Mouse (Mus musculus): ENCODE measurements around the gene Fbln2. TPM values are rescaled to one million over a fixed set of nuclear protein-coding genes. Genes with fewer than 3 reads are reported as not detected.

Gene Fbln2
- polyA plus RNA-seq, 1 experiment from 2014 or later, result 78.7 TPM

- DNase-seq (ENCODE audit: low spot score) (peak; percentile 86), ATAC-seq (ENCODE audit: insufficient number of reproducible peaks, low FRiP score, low TSS enrichment, low read depth) (peak; percentile 84)
- WGBS, result 12% methylated on average over 8 of the region's 8 CpGs
- Histone ChIP-seq H3K9ac (ENCODE audit: low read length) (peak overlapping the region; percentile 1; the same call in 1 of the 2 replicates), H3K4me2 (ENCODE audit: low read depth, severe bottlenecking) (no peak overlapping the region), H3K9me3 (ENCODE audit: control insufficient read depth, low read length) (no peaks in the 10 kb centered on the region), H3K27ac (replicated peaks; ENCODE audit: low read depth, low read length) (peak overlapping the region; percentile 94), H3K4me1 (ENCODE audit: control insufficient read depth, insufficient read depth, low read length) (peaks cover 35% of the 10 kb centered on the region), H3K4me3 (ENCODE audit: low read depth, low read length) (no peak overlapping the region), H3K36me3 (ENCODE audit: control insufficient read depth, insufficient read depth, low read length) (no peaks in the 10 kb centered on the region), H3K27me3 (ENCODE audit: control insufficient read depth, insufficient read depth, low read length) (no peaks in the 10 kb centered on the region)
Observed at GRCm38 (mm10) chr6:91200429-91201188, 11.6 kb upstream of the Fbln2 start.

GRCm38 (mm10) chr6:91201881-91202341 is 10.3 kb upstream of the Fbln2 start:
- 80% methylated on average over 8 of the region's 8 CpGs for WGBS
- no peak overlapping the region for H3K4me3 ChIP-seq (ENCODE audit: low read depth, low read length)
- H3K36me3 ChIP-seq (ENCODE audit: control insufficient read depth, insufficient read depth, low read length), result no peaks in the 10 kb centered on the region
- H3K27me3 ChIP-seq (ENCODE audit: control insufficient read depth, insufficient read depth, low read length), result no peaks in the 10 kb centered on the region
- no peak for ATAC-seq (ENCODE audit: insufficient number of reproducible peaks, low FRiP score, low TSS enrichment, low read depth)
- H3K4me1 ChIP-seq (ENCODE audit: control insufficient read depth, insufficient read depth, low read length), result peaks cover 35% of the 10 kb centered on the region
- H3K9ac ChIP-seq (ENCODE audit: low read length), result peak overlapping the region; percentile 34; the same call in 1 of the 2 replicates
- no peaks in the 10 kb centered on the region for H3K9me3 ChIP-seq (ENCODE audit: control insufficient read depth, low read length)
- peak overlapping the region; percentile 94; the same call in 1 of the 2 replicates for H3K27ac ChIP-seq (replicated peaks; ENCODE audit: low read depth, low read length)
- DNase-seq (ENCODE audit: low spot score), result no peak
- H3K4me2 ChIP-seq (ENCODE audit: low read depth, severe bottlenecking), result no peak overlapping the region

- Histone ChIP-seq H3K27ac (replicated peaks; ENCODE audit: low read depth, low read length) (no peak overlapping the region), H3K4me2 (ENCODE audit: low read depth, severe bottlenecking) (no peak overlapping the region), H3K4me3 (ENCODE audit: low read depth, low read length) (no peak overlapping the region), H3K27me3 (ENCODE audit: control insufficient read depth, insufficient read depth, low read length) (no peaks in the 10 kb centered on the region), H3K4me1 (ENCODE audit: control insufficient read depth, insufficient read depth, low read length) (peaks cover 35% of the 10 kb centered on the region), H3K36me3 (ENCODE audit: control insufficient read depth, insufficient read depth, low read length) (no peaks in the 10 kb centered on the region), H3K9ac (ENCODE audit: low read length) (no peak overlapping the region), H3K9me3 (ENCODE audit: control insufficient read depth, low read length) (no peaks in the 10 kb centered on the region)
- ATAC-seq (ENCODE audit: insufficient number of reproducible peaks, low FRiP score, low TSS enrichment, low read depth) (no peak), DNase-seq (ENCODE audit: low spot score) (no peak)
- 74% methylated on average over 4 of the region's 4 CpGs for WGBS
Observed at GRCm38 (mm10) chr6:91202571-91202970, 9.7 kb upstream of the Fbln2 start.

- Histone ChIP-seq H3K4me1 (ENCODE audit: control insufficient read depth, insufficient read depth, low read length) (peaks cover 35% of the 10 kb centered on the region), H3K4me2 (ENCODE audit: low read depth, severe bottlenecking) (no peak overlapping the region), H3K27ac (replicated peaks; ENCODE audit: low read depth, low read length) (no peak overlapping the region), H3K9me3 (ENCODE audit: control insufficient read depth, low read length) (no peaks in the 10 kb centered on the region), H3K27me3 (ENCODE audit: control insufficient read depth, insufficient read depth, low read length) (no peaks in the 10 kb centered on the region), H3K4me3 (ENCODE audit: low read depth, low read length) (no peak overlapping the region), H3K36me3 (ENCODE audit: control insufficient read depth, insufficient read depth, low read length) (no peaks in the 10 kb centered on the region), H3K9ac (ENCODE audit: low read length) (no peak overlapping the region)
- 81% methylated on average over 3 of the region's 3 CpGs for WGBS
- ATAC-seq (ENCODE audit: insufficient number of reproducible peaks, low FRiP score, low TSS enrichment, low read depth) (no peak), DNase-seq (ENCODE audit: low spot score) (no peak)
Observed at GRCm38 (mm10) chr6:91205346-91205745, 6.9 kb upstream of the Fbln2 start.

DNA sequence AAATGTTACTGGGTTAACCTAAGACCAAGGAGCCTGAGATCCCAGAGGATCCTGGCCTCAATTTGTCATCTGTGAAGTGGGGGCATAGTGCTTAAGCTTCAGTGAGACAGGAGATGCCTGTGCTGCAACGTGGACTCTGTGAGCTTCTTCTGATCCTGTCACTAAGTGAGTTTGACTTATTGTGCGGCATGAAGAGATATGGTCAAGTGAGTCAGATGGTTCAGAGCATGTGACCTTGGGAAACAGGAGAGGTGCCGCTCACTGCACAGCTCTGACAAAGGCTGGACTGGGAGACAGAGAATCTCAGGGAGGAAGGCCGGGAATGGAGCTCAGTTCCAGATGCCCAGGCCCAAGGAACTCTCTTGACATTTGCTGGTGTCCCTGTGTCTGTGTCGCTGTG is 6.5 kb upstream of the Fbln2 start:
- DNase-seq (ENCODE audit: low spot score), result no peak
- 77% methylated on average over 5 of the region's 5 CpGs for WGBS
- Histone ChIP-seq H3K9me3 (ENCODE audit: control insufficient read depth, low read length) (no peaks in the 10 kb centered on the region), H3K27me3 (ENCODE audit: control insufficient read depth, insufficient read depth, low read length) (no peaks in the 10 kb centered on the region), H3K4me2 (ENCODE audit: low read depth, severe bottlenecking) (no peak overlapping the region), H3K4me3 (ENCODE audit: low read depth, low read length) (no peak overlapping the region), H3K9ac (ENCODE audit: low read length) (no peak overlapping the region), H3K36me3 (ENCODE audit: control insufficient read depth, insufficient read depth, low read length) (no peaks in the 10 kb centered on the region), H3K27ac (replicated peaks; ENCODE audit: low read depth, low read length) (no peak overlapping the region), H3K4me1 (ENCODE audit: control insufficient read depth, insufficient read depth, low read length) (peaks cover 35% of the 10 kb centered on the region)
- no peak for ATAC-seq (ENCODE audit: insufficient number of reproducible peaks, low FRiP score, low TSS enrichment, low read depth)

GRCm38 (mm10) chr6:91207491-91207890 is 4.8 kb upstream of the Fbln2 start:
- DNase-seq (ENCODE audit: low spot score) (no peak), ATAC-seq (ENCODE audit: insufficient number of reproducible peaks, low FRiP score, low TSS enrichment, low read depth) (no peak)
- H3K36me3 ChIP-seq (ENCODE audit: control insufficient read depth, insufficient read depth, low read length), result no peaks in the 10 kb centered on the region
- no peak overlapping the region for H3K27ac ChIP-seq (replicated peaks; ENCODE audit: low read depth, low read length)
- no peak overlapping the region for H3K9ac ChIP-seq (ENCODE audit: low read length)
- H3K27me3 ChIP-seq (ENCODE audit: control insufficient read depth, insufficient read depth, low read length), result no peaks in the 10 kb centered on the region
- no peak overlapping the region for H3K4me3 ChIP-seq (ENCODE audit: low read depth, low read length)
- 78% methylated on average over 3 of the region's 3 CpGs for WGBS
- H3K4me2 ChIP-seq (ENCODE audit: low read depth, severe bottlenecking), result no peak overlapping the region
- H3K4me1 ChIP-seq (ENCODE audit: control insufficient read depth, insufficient read depth, low read length), result peaks cover 21% of the 10 kb centered on the region
- H3K9me3 ChIP-seq (ENCODE audit: control insufficient read depth, low read length), result no peaks in the 10 kb centered on the region

GRCm38 (mm10) chr6:91209780-91210179 is 2.5 kb upstream of the Fbln2 start:
- Histone ChIP-seq H3K4me2 (ENCODE audit: low read depth, severe bottlenecking) (no peak overlapping the region), H3K36me3 (ENCODE audit: control insufficient read depth, insufficient read depth, low read length) (no peaks in the 10 kb centered on the region), H3K9ac (ENCODE audit: low read length) (0 out of 2 replicates have a peak overlapping the region, but pooled peaks have one; percentile 23), H3K27me3 (ENCODE audit: control insufficient read depth, insufficient read depth, low read length) (no peaks in the 10 kb centered on the region), H3K9me3 (ENCODE audit: control insufficient read depth, low read length) (no peaks in the 10 kb centered on the region), H3K27ac (replicated peaks; ENCODE audit: low read depth, low read length) (peak overlapping the region; percentile 82), H3K4me3 (ENCODE audit: low read depth, low read length) (no peak overlapping the region), H3K4me1 (ENCODE audit: control insufficient read depth, insufficient read depth, low read length) (peaks cover 32% of the 10 kb centered on the region)
- ATAC-seq (ENCODE audit: insufficient number of reproducible peaks, low FRiP score, low TSS enrichment, low read depth) (peak; percentile 73; the same call in 1 of the 2 replicates), DNase-seq (ENCODE audit: low spot score) (peak; percentile 53)
- 3% methylated on average over 2 of the region's 2 CpGs for WGBS

GRCm38 (mm10) chr6:91210852-91211251 is 1.4 kb upstream of the Fbln2 start:
- Histone ChIP-seq H3K27me3 (ENCODE audit: control insufficient read depth, insufficient read depth, low read length) (no peaks in the 10 kb centered on the region), H3K27ac (replicated peaks; ENCODE audit: low read depth, low read length) (no peak overlapping the region; the same call in 1 of the 2 replicates), H3K36me3 (ENCODE audit: control insufficient read depth, insufficient read depth, low read length) (no peaks in the 10 kb centered on the region), H3K4me2 (ENCODE audit: low read depth, severe bottlenecking) (no peak overlapping the region), H3K9me3 (ENCODE audit: control insufficient read depth, low read length) (no peaks in the 10 kb centered on the region), H3K4me1 (ENCODE audit: control insufficient read depth, insufficient read depth, low read length) (peaks cover 32% of the 10 kb centered on the region), H3K9ac (ENCODE audit: low read length) (no peak overlapping the region), H3K4me3 (ENCODE audit: low read depth, low read length) (no peak overlapping the region)
- DNase-seq (ENCODE audit: low spot score) (no peak), ATAC-seq (ENCODE audit: insufficient number of reproducible peaks, low FRiP score, low TSS enrichment, low read depth) (no peak)
- 71% methylated on average over 3 of the region's 3 CpGs for WGBS

Measured in limb, embryonic 11.5 days (tissue).